Mouse (Mus musculus) urinary bladder, postnatal 14 days (tissue): Measurements from ENCODE around the gene 4931429L15Rik.
A peak's percentile ranks its signal among the peaks of the same experiment; 100 is the strongest.

Source experiments
- DNase-seq: peaks from one replicate; pipeline ENCODE4 v3.0.0; 2021; ENCODE audit warnings: low spot score

4931429L15Rik gene

DNA sequence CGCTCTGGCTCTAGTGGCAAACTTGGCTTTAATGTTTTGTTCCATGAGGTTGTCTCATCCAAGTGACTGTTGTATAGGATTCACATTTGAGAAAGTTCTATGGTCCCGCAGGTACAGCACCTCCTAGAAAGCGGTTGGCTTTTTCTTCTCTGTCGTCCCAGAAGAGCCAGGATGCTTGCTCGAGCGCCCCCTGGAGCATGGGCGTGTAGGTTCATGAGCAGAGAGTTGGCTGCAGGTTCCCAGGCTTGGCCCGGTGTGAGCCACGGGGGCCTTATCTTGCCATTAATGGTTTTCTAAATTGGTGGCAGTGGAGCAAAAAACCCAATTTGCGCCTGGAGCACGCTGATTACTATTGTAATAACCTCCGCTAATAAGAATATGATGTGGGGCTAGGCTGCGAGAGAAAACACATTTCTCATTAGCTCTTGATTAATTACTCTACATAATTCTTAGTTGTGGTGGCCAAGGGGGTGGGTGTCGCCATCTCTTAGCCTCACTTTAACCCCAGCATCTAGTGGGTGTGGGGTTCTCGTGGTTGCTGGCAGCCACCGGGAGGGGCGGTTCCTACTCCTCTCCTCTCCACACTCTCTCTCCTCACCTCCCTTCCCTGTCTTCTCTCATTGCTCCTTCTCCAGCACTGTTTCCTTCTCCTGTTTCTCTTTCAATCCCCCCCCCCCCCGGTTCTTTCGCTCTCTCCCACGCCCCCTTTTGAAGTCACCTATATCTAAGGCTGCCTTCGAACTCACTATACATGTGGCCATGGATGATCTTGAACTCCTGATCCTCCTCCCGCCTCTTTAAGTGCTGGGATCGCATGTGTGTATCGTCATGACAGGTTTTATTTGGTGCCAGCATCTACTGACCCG, 8.2 kb upstream of the 4931429L15Rik start:
- DNase-seq: no peak

DNA sequence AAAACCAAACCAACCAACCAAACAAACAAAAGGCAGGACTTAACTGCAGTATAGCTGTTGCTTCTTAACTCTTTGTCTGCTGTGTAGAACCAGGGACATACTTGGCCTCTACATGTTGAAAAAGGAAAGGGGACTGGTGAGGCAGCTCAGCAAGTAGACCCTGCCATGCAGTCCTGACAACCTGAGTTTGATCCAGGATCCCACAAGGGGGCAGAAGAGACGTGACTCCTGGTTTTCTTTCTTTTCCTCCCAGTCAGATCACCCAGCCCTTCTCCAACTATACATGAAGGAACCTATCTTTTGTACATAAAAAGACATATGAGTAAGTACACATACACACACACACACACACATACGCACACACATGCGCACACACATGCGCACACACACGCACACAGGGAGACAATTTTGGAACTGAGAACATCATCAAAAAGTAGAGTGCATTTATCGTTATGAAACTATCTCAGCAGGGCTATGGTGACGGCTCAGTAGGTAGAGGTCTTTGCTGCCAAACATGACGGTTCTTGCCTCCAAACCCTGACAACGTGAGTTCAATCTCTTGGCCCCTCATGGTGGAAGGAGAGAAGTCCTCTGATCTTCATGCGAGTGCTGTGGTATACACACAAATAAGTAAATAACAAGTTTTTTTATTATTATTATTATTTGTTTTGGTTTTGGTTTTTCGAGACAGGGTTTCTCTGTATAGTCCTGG, 7.1 kb upstream of the 4931429L15Rik start:
- DNase-seq: no peak

DNA sequence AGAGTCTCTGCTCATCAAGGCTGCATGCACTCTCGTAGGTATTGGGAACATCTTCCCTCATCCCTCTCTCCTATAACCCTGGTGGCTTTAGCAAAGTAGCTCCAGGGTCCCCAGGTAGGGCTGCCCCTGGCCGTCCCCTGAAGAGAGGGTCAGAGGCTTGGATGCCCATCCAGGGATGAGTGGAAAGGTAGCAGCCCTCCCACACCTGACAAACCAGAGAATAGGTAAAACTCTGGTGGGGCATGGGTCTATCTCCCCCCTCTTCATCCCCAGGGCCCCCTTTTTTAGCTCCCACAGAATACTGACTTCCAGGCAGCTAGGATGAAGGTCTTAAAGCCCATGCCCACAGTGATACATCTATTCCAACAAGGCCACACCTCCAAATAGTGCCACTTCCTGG, 675 bp upstream of the 4931429L15Rik start:
- DNase-seq: no peak

DNA sequence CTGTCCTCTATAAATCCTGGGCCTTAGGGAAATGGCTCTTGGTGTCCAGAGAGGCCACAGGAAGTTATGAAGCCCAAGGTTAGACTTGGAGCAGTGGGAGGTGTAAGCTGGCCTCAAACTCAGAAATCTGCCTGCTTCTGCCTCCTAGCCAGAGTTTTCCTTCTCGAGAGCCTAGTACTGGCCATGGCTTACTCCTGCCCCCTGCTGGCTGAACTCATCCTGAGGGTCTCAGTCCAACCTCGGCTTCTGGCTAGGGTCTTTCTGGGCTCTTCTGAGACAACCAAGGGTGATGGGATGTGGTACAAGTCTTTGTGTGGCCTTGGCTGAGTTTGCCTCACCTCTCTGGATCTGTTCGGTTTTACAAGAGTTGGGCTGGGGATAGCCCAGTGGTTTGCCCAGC, 1.8 kb downstream of the 4931429L15Rik start:
- DNase-seq: no peak

DNA sequence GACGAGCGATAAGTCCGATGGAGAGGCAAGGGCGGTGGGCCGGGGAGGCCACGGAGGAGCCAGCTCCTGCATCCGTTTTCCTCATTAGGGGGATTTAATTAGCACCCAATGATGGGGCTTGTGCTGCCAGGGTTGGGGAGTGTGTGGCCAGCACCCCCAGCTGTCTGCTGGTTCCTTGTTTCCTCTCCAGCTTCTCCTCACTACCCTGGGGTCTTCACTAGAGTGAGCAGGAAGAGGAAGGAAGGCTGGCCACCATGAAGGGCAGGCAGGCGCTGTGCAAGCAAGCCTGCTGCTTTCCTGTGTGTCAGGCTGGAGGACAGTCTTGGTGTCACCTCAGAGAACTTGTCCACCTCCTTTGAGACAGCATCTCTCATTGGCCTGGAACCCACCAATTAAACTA, 2.9 kb downstream of the 4931429L15Rik start:
- DNase-seq: no peak

DNA sequence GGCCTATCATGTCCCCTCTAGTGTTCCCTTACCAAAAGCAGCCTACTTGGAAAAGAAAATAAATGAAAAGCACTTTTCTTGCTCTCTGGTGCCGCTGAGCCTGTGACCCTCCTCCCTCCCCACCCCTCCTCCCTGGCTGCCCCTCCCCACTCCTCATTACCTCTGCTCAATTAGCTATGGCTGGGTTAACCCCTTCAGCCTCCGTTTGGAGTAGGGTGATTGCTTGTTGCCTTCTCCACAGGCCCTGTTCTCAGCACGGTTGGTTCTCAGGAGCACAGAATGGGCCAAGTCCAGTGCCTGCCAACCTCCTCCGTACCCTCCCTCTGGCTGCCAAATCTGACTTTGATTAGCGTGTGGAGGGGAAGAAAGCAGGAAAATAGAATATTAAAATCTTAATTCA, 3.4 kb downstream of the 4931429L15Rik start:
- no peak for DNase-seq

DNA sequence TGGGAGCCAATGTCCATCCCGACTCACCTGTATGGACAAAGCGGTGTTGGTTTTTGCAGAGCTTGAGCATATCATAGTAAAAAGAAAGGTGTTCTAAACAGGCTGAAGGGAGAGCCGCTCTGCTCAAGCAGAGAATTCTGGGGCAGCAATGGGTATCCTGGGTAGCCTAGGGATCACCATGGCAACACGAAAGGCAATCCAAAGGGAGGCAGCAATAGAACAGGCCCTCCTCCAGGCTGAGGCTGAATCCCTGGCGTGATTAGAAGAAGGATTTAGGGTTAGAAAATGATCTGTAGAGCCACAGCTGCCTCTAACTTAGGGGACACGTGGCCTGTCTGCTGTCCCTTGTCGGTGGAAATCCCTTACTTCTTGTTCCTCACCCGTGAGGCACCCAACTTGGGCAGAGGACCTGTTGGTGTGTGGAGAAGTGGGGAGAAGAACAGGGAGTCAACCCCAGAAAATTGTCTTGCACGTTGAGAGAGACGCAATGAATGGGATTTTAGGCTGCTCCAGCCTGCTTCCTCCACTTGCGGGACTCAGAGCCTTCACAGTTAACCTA, 3.9 kb downstream of the 4931429L15Rik start:
- DNase-seq: no peak

DNA sequence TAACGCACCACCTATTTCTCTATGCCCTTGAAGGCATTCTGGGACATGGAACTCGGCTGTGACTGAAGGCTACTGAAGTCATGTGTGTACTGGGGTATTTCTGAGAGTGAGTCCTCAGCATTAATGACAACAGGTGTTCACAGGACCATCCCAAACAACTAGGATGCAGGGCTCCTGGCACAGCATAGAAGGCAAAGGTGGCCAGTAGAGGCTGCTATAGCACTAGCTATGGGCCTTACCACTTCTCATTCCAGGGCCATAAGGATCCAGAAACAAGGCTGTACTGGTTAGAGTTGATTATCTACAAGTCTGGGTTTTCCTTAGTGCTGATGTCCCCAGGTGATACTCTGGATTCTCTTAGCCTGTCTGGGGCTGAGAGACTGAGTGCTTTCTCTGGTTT, 4.9 kb downstream of the 4931429L15Rik start:
- DNase-seq: no peak

DNA sequence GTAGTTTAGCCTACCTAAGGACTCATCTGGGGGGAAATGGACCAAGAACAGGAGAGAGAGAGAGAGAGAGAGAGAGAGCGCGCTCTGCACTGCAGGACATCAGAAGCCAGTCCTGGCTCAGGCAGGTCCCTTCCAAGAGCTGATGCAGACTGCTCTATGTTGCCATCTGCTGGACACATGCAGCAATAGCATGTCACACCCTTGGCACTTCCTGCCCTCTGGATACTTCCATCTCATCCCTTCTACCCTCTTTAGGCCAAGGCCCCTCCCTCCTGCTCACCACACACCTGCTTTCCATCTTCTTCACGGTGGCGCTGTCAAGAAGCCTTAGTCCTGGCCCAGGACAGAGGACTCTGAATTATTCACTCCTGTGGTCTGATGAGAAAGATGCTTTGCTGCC, 5.3 kb downstream of the 4931429L15Rik start:
- peak; percentile 67 for DNase-seq

DNA sequence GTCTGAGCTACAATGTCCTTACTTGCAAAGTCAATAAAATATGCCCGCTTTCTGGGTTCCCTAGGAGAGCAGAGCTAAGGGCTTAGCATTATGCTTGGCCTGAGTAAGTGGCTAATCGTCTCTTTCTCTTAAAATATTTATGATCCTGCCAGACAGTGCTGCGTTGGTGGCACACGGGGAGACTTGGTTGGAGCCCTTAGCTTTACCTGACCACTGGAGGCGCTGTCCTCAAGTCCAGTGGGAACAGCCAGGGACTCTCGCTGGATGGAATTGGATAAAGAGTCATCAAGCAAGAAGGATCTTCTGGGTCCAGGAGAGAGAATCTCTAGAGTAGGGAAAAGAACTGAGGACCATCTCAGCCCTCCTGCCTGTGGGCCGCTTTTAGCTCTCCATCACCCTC, 10.7 kb downstream of the 4931429L15Rik start:
- peak; percentile 16 for DNase-seq

DNA sequence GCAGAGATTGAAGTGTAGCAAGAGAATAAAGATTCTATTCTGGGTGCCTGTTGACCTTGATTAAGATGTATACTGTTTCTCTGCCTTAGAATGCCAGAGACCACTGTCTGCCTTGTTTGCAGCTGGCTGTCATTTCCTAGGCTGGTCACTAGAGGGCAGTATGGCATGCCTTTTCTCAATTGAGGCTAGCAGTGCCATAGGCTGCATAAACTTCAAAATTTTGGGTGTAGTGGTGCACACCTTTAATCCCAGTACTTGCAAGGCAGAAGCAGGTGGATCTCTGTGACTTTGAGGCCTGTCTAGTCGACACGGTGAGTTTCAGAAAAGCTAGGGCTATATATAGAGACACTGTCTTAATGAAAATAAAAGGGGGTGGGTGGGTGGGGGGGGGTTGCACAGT, 17.6 kb downstream of the 4931429L15Rik start:
- DNase-seq: peak; percentile 46

DNA sequence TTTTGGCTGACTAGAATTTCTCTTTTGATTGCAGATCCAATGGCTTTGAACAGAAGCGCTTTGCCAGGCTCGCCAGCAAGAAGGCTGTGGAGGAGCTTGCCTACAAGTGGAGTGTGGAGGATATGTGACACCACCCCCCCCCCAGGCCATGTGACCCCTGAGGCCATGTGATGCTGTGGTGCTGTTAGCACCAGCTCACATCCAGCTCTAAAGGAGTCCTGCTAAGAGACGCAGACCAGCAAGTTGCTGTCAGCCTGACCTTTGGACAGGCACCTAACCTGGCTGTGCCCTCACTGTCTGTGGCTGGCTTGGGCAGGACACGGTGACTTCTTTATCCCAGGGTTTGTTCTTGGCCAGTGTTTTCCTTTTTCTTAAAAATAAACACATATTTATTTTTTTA, 21.4 kb downstream of the 4931429L15Rik start:
- no peak for DNase-seq

DNA sequence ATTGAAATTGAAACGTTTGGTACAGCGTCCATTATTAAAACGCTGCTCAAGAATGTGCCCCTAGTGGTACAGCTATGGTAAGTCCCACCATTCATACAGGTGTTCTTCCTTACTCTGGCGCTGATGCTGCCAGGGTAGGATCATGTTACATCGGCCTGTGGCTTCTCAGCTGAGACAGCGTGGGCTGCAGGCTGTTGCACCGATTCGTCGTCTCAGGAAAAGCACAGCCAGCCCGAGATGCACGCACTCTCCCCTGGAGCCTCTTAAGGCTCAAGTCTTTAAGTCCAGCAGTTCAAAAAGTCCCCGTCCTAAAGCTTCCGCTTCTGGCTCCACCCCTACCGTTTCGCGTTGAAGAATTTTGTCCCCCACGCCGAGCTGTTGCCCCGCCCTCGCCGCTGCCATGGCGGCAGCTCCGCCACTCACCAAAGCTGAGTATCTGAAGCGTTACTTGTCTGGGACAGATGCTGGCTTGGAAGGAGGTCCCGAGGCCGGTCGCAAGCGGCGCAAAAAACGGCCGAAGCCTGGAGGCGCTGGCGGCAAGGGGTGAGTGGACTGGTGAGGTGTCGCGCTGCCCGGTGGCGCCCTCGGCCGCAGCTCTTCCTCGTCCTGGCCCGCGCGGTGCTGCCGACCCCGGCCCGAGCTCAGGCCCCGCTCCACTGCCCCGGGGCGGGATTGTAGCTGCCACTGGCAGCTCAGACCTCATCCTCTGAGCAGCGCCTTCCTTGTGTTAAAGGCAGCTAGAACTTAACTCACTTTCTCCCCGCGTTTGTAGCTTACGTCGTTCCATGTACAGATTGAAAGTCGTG, 37.0 kb downstream of the 4931429L15Rik start, which contains the start of gene Bud13:
Gene Bud13, plus strand, starts transcription at position 378 of the 806 bp plus-strand sequence.
- DNase-seq: peak; percentile 94

DNA sequence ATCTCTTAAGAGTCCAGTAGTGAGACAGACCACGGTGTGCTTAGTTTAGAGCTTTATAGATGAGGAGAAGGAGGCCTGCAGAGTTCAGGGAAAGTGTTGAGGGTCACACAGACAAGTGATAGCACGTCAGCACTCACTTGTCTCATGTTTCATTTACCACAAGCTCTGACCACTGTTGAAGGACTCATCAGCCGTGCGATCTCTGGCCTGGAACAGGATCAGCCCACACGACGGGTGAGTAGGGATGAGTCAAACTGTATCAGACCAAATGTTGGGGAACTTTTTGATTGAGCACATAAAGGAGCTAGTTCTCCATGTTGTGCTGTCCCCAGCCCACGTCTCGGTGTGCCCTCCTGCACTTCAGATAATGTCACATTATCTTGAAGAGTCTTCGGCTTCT, 45.3 kb downstream of the 4931429L15Rik start:
- no peak for DNase-seq

DNA sequence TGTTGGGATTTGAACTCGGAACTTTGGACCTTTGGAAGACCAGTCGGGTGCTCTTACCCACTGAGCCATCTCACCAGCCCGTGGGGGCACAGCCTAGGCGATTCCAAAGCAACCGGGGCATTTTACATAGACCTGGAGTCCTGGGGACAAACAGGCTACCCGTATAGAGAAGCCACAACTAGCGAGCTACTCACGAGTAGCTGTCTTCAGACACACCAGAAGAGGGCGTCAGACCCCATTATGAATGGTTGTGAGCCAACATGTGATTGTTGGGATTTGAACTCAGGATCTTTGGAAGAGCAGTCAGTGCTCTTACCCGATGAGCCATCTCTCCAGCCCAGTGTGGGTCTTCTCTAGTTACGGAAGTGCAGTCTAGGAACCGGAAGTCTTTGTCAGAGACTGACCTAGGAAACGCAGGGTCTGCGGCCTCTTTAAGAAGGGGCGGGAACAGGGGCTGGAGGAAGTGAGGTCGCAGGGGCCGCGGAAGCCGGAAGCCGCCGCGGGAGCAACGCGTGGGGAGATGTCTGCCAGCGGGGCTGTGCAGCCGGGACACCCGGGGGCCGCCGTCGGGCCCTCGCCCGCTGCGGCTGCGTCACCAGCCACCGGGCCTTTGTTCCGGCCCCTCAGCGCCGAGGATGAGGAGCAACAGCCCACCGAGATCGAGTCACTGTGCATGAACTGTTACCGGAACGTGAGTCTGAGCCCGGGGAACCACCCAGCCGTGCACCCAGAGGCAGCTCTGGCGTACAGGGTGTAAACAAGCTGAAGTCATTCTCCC, 46.9 kb downstream of the 4931429L15Rik start, which contains the start of gene Zpr1:
Gene Zpr1, plus strand, starts transcription at position 388 of the 778 bp plus-strand sequence.
- peak; percentile 88 for DNase-seq

DNA sequence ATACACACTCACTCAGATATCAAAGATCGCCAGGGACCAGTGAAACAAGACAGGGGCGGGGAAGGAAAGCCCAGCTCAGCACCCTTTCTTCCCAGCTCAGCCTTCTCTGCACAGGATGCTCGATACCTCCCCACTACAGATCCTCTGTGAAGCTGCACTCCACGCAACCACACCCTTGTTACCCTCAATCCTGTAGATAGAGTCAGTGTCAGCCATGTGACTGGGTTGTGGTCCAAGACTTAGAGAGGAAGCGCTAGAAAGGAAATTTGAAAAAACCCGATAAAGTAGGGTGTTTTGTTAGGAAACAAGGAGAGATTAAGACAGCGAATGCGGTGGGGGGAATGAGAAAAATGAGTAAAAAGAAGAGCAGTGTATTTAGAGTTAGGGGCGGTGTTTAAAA, 47.7 kb downstream of the 4931429L15Rik start:
- no peak for DNase-seq

DNA sequence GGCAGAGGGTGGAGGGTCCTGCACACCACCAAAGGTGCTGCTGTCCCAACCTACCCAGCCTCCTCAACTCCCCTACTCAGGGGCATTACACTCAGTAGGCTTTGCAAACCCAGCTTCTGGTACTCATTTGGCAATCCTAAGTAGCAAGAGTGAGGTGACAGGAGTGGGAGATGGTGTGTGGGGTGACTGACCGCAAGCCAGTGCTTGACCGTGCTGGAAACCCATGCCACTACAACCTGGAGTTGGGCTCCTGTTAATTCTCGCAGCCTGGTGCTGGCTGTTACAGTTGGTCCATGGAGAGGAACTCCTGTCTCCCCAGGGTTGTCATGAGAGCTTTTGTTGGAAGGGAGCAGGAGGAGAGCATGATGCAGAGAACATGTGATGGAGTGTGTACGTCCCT, 49.0 kb downstream of the 4931429L15Rik start:
- DNase-seq: no peak

DNA sequence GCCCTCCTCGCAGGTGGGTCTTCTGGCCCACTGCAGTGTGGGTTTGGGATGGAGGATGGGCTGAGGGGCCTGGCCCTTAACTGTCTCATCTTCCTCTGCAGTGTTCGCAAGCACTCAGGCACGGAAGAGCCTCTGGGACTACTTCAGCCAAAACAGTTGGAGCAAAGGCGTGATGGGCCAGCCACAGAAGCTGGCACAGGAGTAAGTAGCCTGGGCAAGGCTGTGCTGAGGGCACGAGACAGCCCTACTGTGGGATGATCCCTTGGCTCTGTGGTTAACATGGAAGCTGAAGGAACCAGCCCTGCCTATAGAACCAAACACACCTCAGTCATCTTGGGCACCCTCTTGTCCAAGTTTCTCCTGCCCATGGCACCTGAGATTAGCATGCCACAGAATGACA, 50.7 kb downstream of the 4931429L15Rik start:
- DNase-seq: no peak

DNA sequence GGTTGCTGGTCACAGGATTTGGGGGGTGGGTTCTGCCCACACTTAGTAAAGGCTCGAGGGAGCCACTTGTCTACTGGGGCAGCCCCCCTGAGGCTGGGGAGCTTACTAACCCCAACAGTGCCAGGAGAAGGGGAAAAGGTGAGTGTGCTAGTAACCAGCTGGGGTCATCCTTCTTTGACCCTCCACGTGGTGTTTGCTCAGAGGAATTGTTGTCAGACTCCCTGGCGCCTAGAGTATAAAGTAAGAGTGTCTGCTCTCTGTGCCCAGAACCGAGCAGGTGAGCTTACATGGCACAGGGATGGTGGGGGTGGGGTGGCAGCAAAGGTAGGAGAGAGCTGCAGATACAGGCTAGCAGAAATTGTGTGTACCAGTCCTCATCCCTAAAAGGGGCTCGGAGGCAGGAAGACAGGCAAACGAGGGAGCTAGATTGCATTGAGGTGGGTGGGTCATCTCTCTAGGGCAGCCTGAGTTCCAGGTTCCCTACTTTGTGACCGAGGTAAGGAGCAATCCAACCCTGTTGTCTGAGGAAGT, 51.4 kb downstream of the 4931429L15Rik start, which contains the start of gene Apoa5:
Gene Apoa5, plus strand, starts transcription at position 291 of the 531 bp plus-strand sequence.
- no peak for DNase-seq

DNA sequence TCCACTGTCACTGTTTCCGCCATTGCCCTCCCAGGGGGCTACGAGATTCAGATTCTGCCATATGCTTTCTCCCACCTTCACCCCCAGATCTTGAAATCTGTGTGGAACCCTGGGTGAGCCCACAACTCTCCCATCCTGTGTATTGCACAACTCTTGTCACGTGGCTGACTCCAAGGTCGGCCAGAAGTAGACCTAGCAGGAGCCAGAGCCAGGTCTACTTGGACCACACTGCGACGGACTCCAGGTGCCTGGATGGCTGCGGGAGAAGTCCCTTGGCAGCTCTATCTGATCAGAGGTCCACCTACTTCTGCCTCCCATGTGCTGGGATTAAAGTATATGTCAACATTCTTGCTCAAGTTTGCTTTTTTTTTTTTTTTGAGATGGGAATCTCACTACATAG, 58.7 kb downstream of the 4931429L15Rik start:
- DNase-seq: no peak

DNA sequence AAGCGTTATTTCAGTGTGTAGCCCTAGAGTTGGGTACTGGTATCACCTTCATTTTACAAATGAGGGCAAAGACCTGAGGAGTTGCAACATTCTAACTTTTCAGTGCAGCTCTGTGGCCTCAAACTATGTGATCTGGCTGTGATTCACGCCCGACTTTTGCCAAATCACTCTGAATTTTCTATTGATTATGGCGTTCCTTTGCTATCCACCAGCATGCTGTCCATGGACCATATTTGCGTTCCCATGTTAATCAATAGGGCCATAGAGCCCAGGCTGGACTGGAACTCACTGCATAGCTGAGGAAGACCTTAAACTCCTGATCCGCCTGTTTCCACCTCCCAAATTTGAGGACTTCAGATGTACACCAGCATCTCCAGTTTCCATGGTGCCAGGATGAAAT, 60.7 kb downstream of the 4931429L15Rik start:
- no peak for DNase-seq
